18 mouse cellular contexts compared by ENCODE assay signal in genomic region chr1:134766448-134766847, GRCm38 (mm10).
"Had no signal": no experiment of that assay in that cellular context is flagged by ENCODE, and none has a peak within 500 bp of the region (broad histone marks: within the 10 kb centered on the region; RNA-seq: fewer than 3 reads in every experiment).

No protein-coding gene starts in this region.

- H3K4me2 ChIP-seq: limb, embryonic 13.5 days; liver, embryonic 12.5 days; liver, embryonic 15.5 days; lung, embryonic 15.5 days; midbrain, embryonic 11.5 days had no signal

- H3K36me3 ChIP-seq: limb, embryonic 10.5 days had no signal

- H3K9me3 ChIP-seq: limb, embryonic 10.5 days; limb, embryonic 13.5 days; liver, embryonic 12.5 days; liver, embryonic 15.5 days; lung, embryonic 15.5 days had no signal

- H3K27me3 ChIP-seq: limb, embryonic 13.5 days; liver, embryonic 12.5 days; liver, embryonic 15.5 days; lung, embryonic 15.5 days had no signal

- H3K4me3 ChIP-seq: layer of hippocampus, adult 2 months; limb, embryonic 10.5 days; limb, embryonic 13.5 days; liver, embryonic 12.5 days; liver, embryonic 15.5 days; lung, embryonic 15.5 days had no signal

- DNase-seq: kidney, adult 11 months; kidney, adult 8-10 months; kidney, postnatal 25 days; layer of hippocampus, adult 9-11 months; liver; lung, adult 18-20 months; lung, postnatal 14 days; lung, postnatal 4 days; midbrain, embryonic 14.5 days; thymus, postnatal 25 days had no signal

- H3K9ac ChIP-seq: limb, embryonic 13.5 days; liver, embryonic 12.5 days; liver, embryonic 15.5 days; lung, embryonic 15.5 days had no signal

- H3K27ac ChIP-seq: kidney, postnatal 0 days; layer of hippocampus, adult 2 months; limb, embryonic 10.5 days; limb, embryonic 13.5 days; liver, embryonic 12.5 days; liver, embryonic 15.5 days; lung, embryonic 15.5 days had no signal

- ATAC-seq: liver, embryonic 12.5 days had no signal
